Mouse (Mus musculus) bone marrow, adult 2 months (tissue): Measurements from ENCODE around the gene Pacsin3.

Experiments
- CTCF ChIP-seq: fragments of 200-500 bp; IDR thresholded peaks from 2 replicates; pipeline ENCODE4 v1.5.1; 2011; ENCODE audit warnings: low read length, control low read depth; ENCODE audit not compliant: control insufficient read depth, insufficient read depth
- POLR2A ChIP-seq: fragments of 200-500 bp; IDR thresholded peaks from 2 replicates; pipeline ENCODE4 v1.6.1; 2011; ENCODE audit warnings: low read depth, mild to moderate bottlenecking, control low read depth, low read length, borderline replicate concordance; ENCODE audit not compliant: control insufficient read depth

GRCm38 (mm10) chr2:91269687-91270133 lies 14.0 kb downstream of the Pacsin3 start:
- TF ChIP-seq CTCF (no peak), POLR2A (no peak)
